Mouse (Mus musculus) heart, embryonic 10.5 days (tissue): ENCODE data around the gene Tlr2. TPM values are rescaled to one million over a fixed set of nuclear protein-coding genes. Genes with fewer than 3 reads are reported as not detected.

Experiments used
- polyA plus RNA-seq: library from polyadenylated mRNA; unstranded; fragments of >200 nt; fragmentation: Nextera tagmentation; extraction: Ambion mirVana; gene quantifications from 2 replicates; pipeline ENCODE4 v1.2.1, GENCODE M21; 2016

Tlr2 gene
- polyA plus RNA-seq, 1 experiment from 2014 or later, result 1.8 TPM

Other genes with a start within 250 kb of the Tlr2 start
- gene Sfrp2, start 75.4 kb downstream of the Tlr2 start, polyA plus RNA-seq, result 6.9 and 27.2 TPM in 2 replicates
- 25.9 and 39.6 TPM in 2 replicates for gene Tmem131l, start 198.4 kb upstream of the Tlr2 start, polyA plus RNA-seq